Mouse (Mus musculus) heart, embryonic 14.5 days (tissue): Measurements from ENCODE around the gene Ccdc130. TPM values are rescaled to one million over a fixed set of nuclear protein-coding genes. Genes with fewer than 3 reads are reported as not detected.
A peak's percentile ranks its signal among the peaks of the same experiment; 100 is the strongest.

Experiments
- ATAC-seq: fragments of 200-750 bp; cut with Nextera tagmentation; 2 replicates; pipeline ENCODE4 v1.8.0; 2017; ENCODE audit warnings: low read depth, moderate TSS enrichment; ENCODE audit not compliant: insufficient number of reproducible peaks, insufficient read depth, low FRiP score
- H3K27ac ChIP-seq, 2 experiments: fragments of 200-500 bp in 1 of 2; fragments of 300-500 bp in 1 of 2; sonication (generic) in 1 of 2; replicated peaks in 1 of 2; 2 replicates each; pipeline ENCODE4 v1.5.1; 2012 to 2014; ENCODE audit warnings: low read depth in 2 of 2, low read length in 2 of 2, control low read depth in 1 of 2, mild to moderate bottlenecking in 1 of 2, mixed read lengths in 1 of 2; ENCODE audit not compliant: control insufficient read depth in 1 of 2, insufficient read depth in 1 of 2
- H3K27me3 ChIP-seq: fragments of 300-500 bp; sonication (generic); 2 replicates; pipeline ENCODE4 v1.6.1; 2014; ENCODE audit warnings: mild to moderate bottlenecking, low read length, control low read depth; ENCODE audit not compliant: control insufficient read depth, insufficient read depth
- H3K36me3 ChIP-seq: fragments of 300-500 bp; sonication (generic); 2 replicates; pipeline ENCODE4 v1.6.1; 2014; ENCODE audit warnings: mild to moderate bottlenecking, control low read depth, low read length, mixed read lengths; ENCODE audit not compliant: control insufficient read depth, insufficient read depth
- H3K4me1 ChIP-seq, 2 experiments: fragments of 200-500 bp in 1 of 2; fragments of 300-500 bp in 1 of 2; sonication (generic) in 1 of 2; 2 replicates each; pipeline ENCODE4 v1.6.1; 2012 to 2014; ENCODE audit warnings: low read length in 2 of 2, control low read depth in 1 of 2, mixed read lengths in 1 of 2; ENCODE audit not compliant: control insufficient read depth in 2 of 2, insufficient read depth in 2 of 2
- H3K4me2 ChIP-seq: fragments of 300-500 bp; sonication (generic); 2 replicates; pipeline ENCODE4 v1.6.1; 2014; ENCODE audit warnings: mild to moderate bottlenecking, low read length
- H3K4me3 ChIP-seq, 2 experiments: fragments of 200-500 bp in 1 of 2; fragments of 300-500 bp in 1 of 2; sonication (generic) in 1 of 2; 2 replicates each; pipeline ENCODE4 v1.5.1; 2012 to 2014; ENCODE audit warnings: low read length in 2 of 2, mild to moderate bottlenecking in 2 of 2, control low read depth in 1 of 2, low read depth in 1 of 2, moderate library complexity in 1 of 2; ENCODE audit not compliant: control insufficient read depth in 1 of 2, insufficient read depth in 1 of 2
- H3K9ac ChIP-seq: fragments of 300-500 bp; sonication (generic); 2 replicates; pipeline ENCODE4 v1.6.1; 2014; ENCODE audit warnings: mild to moderate bottlenecking, low read length
- H3K9me3 ChIP-seq: fragments of 300-500 bp; sonication (generic); 2 replicates; pipeline ENCODE4 v1.6.1; 2016; ENCODE audit warnings: low read length, control low read depth; ENCODE audit not compliant: control insufficient read depth
- WGBS: fragments of 180-500 bp; shearing (Covaris S2); extraction: QIAGEN DNeasy Blood & Tissue Kit; methylation state at CpG from one replicate; pipeline ENCODE4 v1.1.7; 2014; 5-methylcytosine and 5-hydroxymethylcytosine counted together
- polyA plus RNA-seq: library from polyadenylated mRNA; unstranded; fragments of >200 nt; fragmentation: Nextera tagmentation; extraction: Ambion mirVana; gene quantifications from 2 replicates; pipeline ENCODE4 v1.2.1, GENCODE M21; 2014

Gene Ccdc130
- polyA plus RNA-seq, 1 experiment from 2014 or later: 20.8 TPM

DNA sequence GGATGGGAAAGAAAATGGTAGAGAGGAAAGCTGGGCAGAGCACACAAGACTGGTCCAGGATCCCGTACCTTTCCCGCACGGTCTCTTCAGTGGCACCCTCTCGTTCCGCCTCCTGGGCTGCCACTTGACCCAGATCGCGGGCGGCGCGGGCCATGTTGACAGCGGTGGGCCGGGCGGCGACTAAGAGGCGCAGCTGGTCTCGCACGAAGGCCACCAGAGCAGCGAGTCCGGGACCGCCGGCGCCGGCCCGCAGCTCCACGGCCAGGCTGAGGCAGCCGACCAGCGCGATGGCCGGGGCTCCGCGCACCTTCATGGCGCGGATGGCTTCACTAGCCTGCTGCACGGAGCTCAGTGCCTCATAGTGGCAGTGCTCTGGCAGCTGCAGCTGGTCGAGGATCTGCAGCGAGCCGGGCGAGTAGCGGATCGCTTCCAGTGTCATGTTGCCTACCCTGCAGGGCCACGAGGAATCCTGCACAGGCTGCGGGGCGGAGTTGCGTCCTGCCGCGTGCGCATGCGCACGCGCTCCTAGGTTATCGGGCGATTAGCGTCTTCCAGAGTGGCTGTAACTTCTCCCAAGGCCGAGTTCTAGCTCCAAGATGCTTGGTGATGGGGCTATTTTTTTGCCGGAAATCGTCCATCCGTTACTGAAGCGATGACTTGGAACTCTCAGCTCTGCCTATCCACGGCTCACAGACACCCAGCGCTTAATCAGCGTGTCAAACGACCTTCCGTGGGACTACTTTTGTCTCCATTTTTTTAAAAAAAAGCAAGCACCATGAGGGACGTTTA, 13.2 kb downstream of the Ccdc130 start, which contains the start of gene Mri1:
Gene Mri1, minus strand, starts transcription at position 505 of the 789 bp plus-strand sequence.
- Histone ChIP-seq H3K27me3 (no peaks in the 10 kb centered on the region), H3K36me3 (peaks cover 75% of the 10 kb centered on the region), H3K4me1 (peaks cover 10 to 14% of the 10 kb centered on the region in 2 experiments), H3K4me3 (peak within 1 kb of the TSS; percentile 65 to 74), H3K27ac (peak within 1 kb of the TSS; percentile 78 to 86), H3K9ac (peak within 1 kb of the TSS; percentile 77), H3K9me3 (no peaks in the 10 kb centered on the region), H3K4me2 (peak within 1 kb of the TSS; percentile 92)
- WGBS: under 1% methylated on average over 63 of the region's 64 CpGs
- ATAC-seq: peak; percentile 79

DNA sequence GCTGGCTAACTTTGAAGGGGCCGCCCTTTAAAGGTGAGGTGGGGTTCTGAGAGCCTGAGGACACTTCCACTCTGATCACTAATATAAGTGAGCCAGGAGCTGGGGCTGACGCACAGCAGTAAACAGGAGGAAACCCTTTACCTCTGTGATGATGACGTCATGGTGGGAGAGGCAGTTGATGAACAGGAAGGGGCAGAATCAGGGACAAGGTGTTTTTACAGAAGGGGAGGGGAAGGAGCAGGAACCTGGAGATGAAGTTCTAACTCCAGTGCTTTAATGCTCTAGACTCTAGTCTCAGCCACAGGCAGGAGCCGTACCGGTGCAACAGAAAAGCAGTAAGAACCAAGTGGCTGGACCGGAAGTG, 13.7 kb downstream of the Ccdc130 start:
- no peak for ATAC-seq
- Histone ChIP-seq H3K4me3 (peak overlapping the region; percentile 65 to 74), H3K4me2 (peak overlapping the region; percentile 92), H3K27ac (peak overlapping the region in 1 of 2 experiments; percentile 78; a peak in 3 of 4 replicates), H3K4me1 (peaks cover 10 to 14% of the 10 kb centered on the region in 2 experiments), H3K9me3 (no peaks in the 10 kb centered on the region), H3K9ac (peak overlapping the region; percentile 77), H3K27me3 (no peaks in the 10 kb centered on the region), H3K36me3 (peaks cover 75% of the 10 kb centered on the region)
- 15% methylated on average over 6 of the region's 6 CpGs for WGBS

DNA sequence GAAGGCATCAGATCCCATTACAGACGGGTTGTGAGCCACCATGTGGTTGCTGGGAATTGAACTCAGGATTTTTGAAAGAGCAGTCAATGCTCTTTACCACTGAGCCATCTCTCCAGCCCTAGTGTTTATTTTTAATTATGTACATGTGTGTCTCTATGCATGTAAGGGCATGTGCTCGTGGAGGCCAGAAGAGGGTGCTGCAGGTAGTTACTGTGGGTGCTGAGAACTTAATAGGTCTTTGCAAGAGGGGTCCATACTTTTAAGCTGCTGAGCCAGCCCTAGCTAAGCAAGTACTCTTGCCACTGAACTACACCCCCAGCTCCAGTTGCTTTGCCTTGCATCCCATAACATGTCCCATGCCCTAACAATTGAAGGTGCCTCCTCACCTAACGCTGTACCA, 14.3 kb downstream of the Ccdc130 start:
- Histone ChIP-seq H3K27me3 (no peaks in the 10 kb centered on the region), H3K36me3 (peaks cover 75% of the 10 kb centered on the region), H3K4me3 (peak overlapping the region; percentile 65 to 74; a peak in 2 of 4 replicates), H3K27ac (no peak overlapping the region), H3K4me1 (peaks cover 10 to 14% of the 10 kb centered on the region in 2 experiments), H3K4me2 (peak overlapping the region; percentile 92), H3K9me3 (no peaks in the 10 kb centered on the region), H3K9ac (no peak overlapping the region)
- no peak for ATAC-seq
- WGBS: 90% methylated on average over 3 of the region's 3 CpGs

DNA sequence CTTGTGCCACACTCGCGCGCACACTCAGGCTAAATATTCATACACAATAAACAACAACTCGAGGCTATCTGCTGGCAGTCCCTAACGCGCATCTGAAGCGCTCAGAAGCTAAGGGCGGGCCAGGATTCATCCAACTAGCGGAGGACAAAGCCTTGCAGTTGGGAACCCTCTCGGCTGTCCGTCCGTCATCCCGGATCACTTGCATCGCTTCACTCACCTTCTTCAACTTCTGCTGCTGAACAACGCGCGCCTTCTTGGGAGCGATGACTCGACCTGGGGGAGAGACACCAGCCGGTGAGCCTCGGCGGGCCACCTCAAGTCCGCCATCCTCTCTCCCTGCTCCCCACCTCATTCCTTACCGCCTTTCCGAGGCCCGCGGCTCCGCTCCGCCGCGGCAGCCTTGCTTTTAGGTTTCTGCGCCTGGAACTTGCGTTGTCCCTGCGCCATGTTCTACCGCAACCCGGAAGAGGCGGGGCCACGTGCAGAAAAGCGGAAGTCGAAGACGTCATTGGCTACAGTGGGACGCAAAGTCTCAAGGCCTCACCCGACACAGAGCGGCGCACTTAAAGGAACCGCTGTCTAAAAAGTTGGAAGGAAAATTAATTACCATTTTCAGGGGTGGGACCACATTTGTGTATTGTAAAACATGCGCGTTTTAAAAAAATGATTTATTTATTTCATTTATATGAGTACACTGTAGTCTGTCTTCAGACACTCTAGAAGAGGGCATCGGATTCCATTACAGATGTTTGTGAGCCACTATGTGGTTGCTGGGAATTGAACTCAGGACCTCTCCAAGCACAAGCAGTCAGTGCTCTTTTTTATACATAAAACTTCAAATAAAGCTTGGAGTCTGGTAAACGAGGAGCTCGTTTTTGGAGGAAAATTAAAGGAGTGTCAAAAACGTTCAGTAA, 20.7 kb downstream of the Ccdc130 start, which contains the start of gene D8Ertd738e:
Gene D8Ertd738e, minus strand, starts transcription at position 463 of the 914 bp plus-strand sequence.
- 3% methylated on average over 52 of the region's 52 CpGs for WGBS
- Histone ChIP-seq H3K36me3 (peaks cover 77% of the 10 kb centered on the region), H3K4me1 (no peaks in the 10 kb centered on the region), H3K4me2 (peak within 1 kb of the TSS; percentile 77), H3K4me3 (peak within 1 kb of the TSS; percentile 73 to 89), H3K27me3 (no peaks in the 10 kb centered on the region), H3K27ac (peak within 1 kb of the TSS; percentile 63 to 80), H3K9ac (peak within 1 kb of the TSS; percentile 95), H3K9me3 (no peaks in the 10 kb centered on the region)
- ATAC-seq: peak; percentile 81

DNA sequence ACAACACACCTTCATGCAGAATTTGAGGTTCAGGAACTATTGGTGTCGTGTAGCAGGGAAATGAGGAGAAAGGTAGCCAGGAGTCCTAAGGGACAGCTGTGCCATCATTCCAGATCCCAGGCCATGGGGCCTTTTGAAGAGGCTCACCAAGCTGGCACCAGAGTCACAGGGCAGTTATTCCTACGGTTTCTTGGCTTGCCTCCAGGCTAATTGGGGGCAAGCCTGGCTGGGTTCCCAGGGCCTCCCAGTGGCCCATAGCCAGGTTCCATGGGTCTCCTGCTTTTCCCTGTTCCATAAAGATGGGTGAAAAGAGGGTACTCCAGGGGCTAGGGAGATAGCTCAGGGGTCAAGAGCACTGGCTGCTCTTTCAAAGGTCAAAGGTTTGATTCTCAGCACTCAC, 28.4 kb downstream of the Ccdc130 start:
- Histone ChIP-seq H3K9ac (no peak overlapping the region), H3K9me3 (no peaks in the 10 kb centered on the region), H3K27me3 (no peaks in the 10 kb centered on the region), H3K4me1 (peaks cover 14 to 26% of the 10 kb centered on the region in 2 experiments), H3K4me2 (no peak overlapping the region), H3K27ac (peak overlapping the region; percentile 29 to 50; a peak in 3 of 4 replicates), H3K36me3 (peaks cover 25% of the 10 kb centered on the region), H3K4me3 (no peak overlapping the region)
- ATAC-seq: no peak
- 30% methylated on average over 2 of the region's 2 CpGs for WGBS

DNA sequence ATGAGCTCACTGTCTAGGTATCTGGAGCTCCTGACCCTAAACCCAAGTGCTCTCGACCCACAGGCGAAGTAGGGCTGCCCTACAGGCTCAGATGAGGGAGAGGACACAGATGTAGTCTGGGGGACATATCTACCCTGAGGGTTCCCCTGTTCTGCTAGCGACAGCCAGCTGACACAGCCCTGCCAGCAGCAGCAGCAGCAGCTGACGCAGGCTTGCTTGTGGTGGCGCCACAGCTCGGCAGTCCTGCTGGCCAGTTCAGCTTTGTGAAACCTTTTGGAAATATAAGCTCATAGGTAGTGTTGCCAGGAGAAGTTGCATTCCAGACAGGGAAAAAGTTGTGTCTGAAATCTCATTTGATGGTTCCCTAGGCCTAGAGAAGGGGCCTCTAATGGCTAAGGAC, 29.0 kb downstream of the Ccdc130 start:
- Histone ChIP-seq H3K9ac (peak overlapping the region; percentile 49; the same call in 1 of the 2 replicates), H3K27ac (peak overlapping the region; percentile 46 to 50; a peak in 3 of 4 replicates)
- no peak for ATAC-seq

DNA sequence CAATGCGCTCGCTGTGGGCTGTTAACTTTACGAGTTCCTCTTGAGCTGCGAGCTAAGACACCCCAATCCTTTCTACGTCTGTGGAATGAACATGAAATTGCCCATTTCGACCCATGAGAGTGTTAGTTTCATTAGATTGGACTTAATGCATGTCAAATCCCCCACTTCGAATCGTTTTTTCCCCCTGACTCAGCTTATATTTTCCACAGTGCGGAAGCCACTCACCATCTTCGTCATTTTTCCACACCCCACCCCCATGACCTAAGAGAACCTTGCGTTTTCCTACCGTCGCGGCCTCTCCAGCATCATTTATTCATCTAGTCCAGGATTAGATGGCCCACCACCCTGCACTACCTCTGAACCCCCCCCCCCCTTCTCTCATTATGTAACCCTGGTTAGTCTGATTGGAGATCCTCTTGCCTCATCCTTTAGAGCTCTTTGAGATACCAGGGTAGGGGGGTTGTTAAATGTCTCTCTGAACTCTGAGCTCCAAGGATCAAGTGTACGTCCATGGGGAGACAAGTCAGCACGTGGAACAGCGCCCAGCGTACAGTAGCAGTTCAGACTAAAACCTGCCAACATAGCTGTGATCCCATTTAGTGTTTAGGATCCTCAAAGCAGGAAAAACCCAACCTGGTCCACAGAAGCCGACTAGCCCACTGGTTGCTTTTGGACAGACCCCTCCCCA, 32.5 kb downstream of the Ccdc130 start:
- H3K9ac ChIP-seq: peak overlapping the region; percentile 81
- H3K4me3 ChIP-seq: peak overlapping the region; percentile 77 to 90
- peaks cover 21% of the 10 kb centered on the region for H3K36me3 ChIP-seq
- H3K9me3 ChIP-seq: no peaks in the 10 kb centered on the region
- peak overlapping the region; percentile 76 to 83 for H3K27ac ChIP-seq
- H3K4me1 ChIP-seq: peaks cover 23 to 35% of the 10 kb centered on the region in 2 experiments
- H3K27me3 ChIP-seq: no peaks in the 10 kb centered on the region
- WGBS: 16% methylated on average over 19 of the region's 19 CpGs
- no peak; the same call in 1 of the 2 replicates for ATAC-seq
- peak overlapping the region; percentile 89 for H3K4me2 ChIP-seq

More for the DNA sequence above, 29.0 kb downstream of the Ccdc130 start:
- 29% methylated on average over 6 of the region's 6 CpGs for WGBS
- Histone ChIP-seq H3K4me3 (no peak overlapping the region), H3K4me1 (peaks cover 15 to 26% of the 10 kb centered on the region in 2 experiments), H3K36me3 (peaks cover 19% of the 10 kb centered on the region), H3K4me2 (no peak overlapping the region), H3K9me3 (no peaks in the 10 kb centered on the region), H3K27me3 (no peaks in the 10 kb centered on the region)
